Mouse (Mus musculus) adrenal gland, adult 18-20 months (tissue): Measurements from ENCODE around the gene Fkbp5. TPM values are rescaled to one million over a fixed set of nuclear protein-coding genes. Genes with fewer than 3 reads are reported as not detected.

ENCODE experiments used
- DNase-seq, 2 experiments: peaks; one replicate each; pipeline ENCODE4 v3.0.0; 2021 to 2022; ENCODE audit warnings: low spot score in 2 of 2
- total RNA-seq, 2 experiments: library from RNA; stranded (reverse); gene quantifications; 1 replicate in 1 of 2; 2 replicates in 1 of 2; pipeline ENCODE4 v1.2.3; 2021

The Fkbp5 gene
- total RNA-seq, 2 experiments from 2014 or later, result 111 to 112 TPM

DNA sequence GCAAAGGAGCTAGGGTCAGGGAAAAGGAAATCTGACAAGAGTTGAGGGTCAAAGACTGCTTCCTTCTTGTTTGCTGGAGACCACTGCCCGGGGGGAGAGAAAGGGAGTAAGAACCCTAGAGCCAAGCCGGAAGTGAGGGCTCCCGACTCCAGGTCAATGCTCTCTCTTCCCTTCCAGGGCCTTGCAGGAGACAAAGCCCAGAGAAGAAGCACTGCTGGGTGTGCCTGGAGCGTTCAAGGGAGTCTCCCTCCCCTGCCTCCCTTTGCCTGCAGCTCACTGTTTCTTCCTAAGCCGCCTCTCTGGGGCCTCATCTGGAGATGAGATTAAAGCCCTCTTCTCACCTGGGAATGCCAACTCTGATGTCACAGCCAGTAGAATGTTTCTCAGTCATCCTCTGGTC, 10.4 kb downstream of the Fkbp5 start:
- no peak for DNase-seq

DNA sequence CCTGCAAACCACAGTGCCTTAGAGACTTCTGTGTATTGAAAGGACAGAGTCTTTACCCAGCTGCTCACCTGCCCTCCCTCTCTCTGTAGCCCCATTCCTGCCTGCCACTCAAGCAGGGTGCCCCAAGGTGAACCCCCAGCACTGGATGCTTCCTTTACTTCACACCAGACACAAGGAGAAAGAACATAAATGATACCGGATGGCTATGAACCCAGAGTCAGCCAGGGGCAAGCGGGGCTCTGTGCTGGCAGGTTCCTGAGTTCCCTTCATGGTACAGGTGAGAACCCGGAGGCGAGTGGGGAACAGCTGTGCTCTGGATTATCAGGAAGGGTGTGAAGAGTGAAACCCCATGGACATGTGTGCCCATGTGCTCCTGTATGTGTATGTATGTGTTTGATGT, 11.7 kb downstream of the Fkbp5 start:
- DNase-seq, result no peak

DNA sequence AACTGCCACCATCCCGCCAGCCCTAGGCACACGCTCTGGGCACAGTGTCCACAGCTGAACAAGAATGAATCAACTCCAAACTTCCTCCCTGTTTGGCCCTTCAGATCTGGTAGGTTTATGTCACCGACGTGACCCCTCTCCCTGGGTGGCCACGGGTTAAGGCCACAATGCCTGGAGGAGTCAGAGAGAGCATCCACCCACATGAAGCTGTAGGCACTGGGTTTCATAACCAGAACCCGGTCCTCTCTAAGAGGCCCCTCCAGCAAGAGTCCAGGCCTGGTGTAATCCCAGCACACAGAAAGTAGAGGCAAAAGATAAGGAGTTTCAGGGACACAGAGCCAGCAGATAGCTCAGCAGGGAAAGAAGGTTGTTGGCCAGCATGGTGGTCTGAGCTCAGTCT, 13.1 kb downstream of the Fkbp5 start:
- no peak for DNase-seq

DNA sequence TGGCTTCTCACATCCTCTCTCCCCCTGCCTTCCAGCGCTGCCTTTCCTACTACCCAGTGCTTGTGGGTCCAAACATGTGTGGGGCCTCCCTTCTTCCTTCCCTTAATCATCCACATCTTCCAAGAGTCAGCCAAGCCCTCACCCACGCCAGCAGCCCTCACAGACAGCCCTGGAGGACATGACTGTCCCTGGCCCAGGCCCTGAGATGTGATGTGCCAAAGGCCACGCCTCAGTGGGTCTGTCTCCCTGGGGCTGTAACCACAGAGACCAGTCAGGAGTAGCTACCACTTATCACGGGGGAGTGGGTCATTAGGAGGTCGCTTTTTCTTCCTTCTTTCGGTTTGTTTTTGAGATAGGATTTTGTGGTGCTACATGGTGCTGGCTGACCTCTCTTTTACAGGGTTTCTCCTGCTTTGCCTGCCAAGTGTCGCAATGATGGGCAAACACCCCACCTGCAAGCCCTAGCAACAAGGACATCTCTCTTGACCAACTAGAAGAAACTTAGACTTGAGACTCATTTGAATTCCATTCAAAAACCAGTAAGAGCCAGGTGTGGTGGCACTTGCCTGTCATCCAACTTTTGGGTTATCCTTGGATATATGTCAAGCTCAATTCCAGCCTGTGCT, 15.0 kb downstream of the Fkbp5 start:
- no peak for DNase-seq

DNA sequence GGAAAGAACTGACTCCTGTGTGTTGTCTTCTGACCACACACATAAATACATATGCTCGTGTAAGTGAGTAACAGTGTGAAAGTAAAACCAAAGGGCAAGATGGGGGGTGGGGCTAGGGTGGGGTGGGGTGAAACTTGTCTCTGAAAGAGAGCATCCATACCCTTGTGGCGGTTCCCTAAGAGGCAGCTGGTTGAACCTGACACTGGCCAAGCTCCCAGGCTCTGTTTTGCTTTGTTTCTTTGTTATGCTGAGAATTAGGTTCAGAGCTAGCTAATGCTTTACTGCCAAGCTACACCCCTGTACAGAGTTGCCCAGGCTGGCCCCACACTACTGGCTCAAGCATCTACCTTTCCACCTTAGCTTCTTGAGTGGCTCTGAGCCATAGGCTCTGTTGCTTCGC, 16.9 kb downstream of the Fkbp5 start:
- DNase-seq, result no peak

DNA sequence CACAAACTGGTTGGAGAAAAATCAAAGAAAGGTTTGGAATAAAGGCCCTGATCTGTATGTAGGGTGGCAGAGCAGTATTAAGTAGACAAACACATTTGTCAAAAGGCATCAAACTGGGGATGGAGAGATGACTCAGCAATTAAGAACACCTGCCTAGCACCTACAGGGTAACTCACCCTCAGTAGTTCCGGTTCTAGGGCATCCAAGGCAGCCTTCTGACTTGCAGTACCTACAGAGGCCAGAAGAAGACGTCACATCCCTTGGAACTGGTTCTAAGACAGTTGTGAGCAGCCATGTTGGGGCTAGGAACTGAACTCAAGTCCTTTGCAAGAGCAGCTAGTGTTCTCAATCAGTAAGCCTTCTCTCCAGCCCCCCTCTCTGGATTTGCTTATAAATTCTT, 18.1 kb downstream of the Fkbp5 start:
- DNase-seq, result no peak

DNA sequence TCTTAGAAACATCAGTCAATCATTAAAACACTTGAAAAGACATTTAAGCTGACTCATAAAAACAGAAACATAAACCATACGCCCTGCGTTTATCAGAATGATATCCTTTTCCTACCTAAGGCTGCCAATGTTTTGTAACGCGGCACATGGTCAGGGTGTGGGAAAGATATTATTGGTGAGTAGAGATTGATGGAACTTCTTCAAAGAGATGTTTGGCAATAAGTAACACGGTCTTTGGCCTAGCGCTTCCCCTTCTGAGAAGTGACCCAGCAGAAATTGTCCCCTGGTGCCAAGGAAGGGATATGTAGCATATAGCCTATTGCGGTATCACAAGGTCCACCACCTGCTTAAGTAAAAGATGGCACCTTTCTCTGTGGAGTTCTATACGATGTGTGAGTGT, 21.5 kb downstream of the Fkbp5 start:
- DNase-seq, result no peak

DNA sequence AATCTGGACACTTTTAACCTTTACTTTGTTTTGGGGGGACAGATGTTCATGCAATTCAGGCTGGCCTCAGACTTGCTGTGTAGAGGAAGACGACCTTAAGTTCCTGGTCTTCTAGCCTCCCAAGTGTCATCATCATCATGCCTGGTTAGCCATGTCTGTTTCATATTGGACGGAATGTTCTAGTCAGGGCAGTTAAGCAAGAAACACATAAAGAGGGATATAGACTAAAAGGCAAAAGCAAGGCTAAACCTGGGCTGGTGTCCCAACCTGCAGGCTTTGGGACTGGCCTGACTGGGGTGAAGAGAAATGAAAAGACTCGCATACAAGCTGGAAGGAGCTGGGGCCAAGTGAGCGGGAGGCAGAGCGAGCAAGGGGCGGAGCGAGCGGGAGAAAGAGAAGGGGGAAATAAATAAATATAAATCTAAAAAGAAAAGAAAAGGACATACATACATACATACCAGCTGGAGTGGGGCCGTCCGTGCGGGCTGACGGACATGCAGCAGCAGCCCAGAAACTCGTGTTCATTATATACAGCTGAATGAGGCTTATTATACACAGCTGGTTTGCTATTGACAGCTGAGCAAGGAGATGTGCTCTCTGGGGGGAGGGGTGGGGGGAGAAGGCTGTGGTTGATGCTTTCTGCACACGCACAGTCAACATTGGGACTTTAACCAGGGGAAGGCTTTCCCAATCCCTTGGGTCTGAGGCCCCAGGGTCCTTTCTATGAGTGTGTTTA, 26.1 kb downstream of the Fkbp5 start:
- no peak for DNase-seq

DNA sequence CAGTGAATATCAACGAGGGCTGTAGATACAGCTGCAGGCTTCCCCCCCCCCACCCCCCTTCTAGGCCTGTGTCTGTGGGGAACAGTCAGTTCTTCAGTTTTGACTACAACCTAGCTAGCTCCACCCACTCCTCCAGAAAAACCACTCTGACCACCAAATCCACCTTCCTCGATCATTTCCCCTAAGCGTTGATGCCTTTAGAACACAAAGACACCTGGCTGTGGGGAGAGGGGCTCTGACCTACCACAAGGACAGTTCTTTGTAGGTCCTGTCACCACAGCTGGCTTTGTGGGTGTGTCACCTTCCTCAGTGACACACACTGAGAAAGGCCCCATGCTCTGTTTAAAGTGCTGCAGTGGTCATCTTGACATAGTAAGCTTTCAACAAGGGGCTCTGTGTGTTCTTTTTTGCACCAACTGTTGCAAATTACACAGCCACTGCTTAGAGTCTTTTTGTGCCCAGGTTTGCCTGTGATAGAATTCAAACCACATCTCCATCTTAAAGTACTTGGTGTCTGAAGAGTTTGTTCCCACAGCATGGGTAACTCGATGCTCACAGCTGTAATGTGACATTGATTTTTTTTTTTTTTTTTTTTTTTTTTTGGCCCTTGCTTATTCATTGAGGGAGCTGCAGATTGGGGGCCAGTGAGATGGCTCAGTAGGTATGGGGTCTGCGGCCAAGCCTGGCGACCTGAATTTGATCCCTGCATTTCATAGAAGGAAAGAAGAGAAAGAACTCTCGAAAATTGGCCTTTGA, 28.9 kb downstream of the Fkbp5 start:
- no peak for DNase-seq

DNA sequence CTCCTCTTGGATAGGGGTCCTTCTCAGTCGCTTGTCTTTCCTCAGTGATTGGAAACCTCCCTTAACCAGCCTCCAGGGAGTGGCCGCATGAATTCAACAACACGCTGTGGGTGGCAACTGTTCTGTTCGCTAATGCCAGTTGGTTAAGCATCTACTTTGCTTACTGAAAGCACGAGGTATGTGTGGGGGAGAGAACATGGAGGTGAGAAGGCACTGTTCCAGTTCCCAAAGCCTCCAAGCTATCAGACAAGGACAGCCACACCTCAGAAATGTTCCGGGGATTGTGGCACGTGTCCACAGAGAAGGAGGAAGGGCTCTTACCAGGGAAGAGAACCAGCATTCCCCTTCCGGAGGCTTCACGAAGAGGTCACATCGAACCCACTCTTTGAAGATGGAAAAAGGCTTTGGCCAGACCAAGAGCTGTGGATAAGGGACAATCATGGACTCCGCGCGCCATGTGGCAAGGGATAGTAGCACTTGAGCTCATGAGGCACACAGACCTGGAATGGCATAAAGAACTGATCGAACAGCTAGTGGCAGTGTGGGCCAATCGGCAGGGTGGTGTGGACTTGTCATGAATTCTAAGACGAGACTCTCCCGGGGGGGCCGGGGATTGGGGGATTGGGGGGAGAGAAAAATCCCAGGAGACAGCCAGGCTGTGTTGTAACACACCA, 29.6 kb downstream of the Fkbp5 start:
- DNase-seq, result no peak

DNA sequence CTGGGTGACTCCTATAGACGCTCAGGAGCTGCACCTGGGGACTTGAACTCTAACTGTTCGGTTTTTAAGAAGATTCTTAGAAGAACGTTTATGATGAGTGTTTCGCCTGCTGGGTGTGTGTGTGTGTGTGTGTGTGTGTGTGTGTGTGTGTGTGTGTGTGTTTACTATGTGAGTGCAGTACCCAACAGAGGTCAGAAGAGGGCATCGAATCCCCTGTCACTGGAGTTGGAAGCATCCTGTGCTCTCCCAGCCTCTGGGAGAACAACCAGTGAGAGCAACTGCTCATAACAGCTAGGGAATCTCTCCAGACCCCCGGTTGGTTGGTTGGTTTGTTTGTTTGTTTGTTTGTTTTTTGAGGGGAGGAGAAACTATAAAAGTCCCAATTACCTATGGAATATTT, 30.6 kb downstream of the Fkbp5 start:
- DNase-seq, result no peak

DNA sequence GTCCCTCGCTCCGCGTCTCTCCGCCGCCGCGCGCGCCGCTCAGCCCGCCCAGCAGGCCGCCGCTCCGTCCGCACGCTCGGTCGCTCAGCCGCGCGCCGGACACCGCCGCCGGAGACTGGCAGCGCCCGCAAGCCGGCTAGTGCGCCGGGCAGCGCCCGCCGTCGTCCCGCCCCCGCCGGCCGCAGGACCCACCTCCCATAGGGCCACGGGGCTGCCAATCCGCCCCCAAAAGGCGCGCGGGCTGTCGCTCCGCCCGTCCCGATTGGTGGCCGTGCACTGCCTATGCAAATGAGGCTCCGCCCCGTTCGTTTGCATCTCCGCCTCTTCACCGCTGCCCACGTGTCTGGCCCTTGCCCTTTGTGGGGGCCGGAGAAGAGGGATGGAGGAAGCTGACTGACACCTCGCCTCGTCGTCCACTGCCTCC, 31.3 kb downstream of the Fkbp5 start:
- DNase-seq, result peak; percentile 99 to 100

DNA sequence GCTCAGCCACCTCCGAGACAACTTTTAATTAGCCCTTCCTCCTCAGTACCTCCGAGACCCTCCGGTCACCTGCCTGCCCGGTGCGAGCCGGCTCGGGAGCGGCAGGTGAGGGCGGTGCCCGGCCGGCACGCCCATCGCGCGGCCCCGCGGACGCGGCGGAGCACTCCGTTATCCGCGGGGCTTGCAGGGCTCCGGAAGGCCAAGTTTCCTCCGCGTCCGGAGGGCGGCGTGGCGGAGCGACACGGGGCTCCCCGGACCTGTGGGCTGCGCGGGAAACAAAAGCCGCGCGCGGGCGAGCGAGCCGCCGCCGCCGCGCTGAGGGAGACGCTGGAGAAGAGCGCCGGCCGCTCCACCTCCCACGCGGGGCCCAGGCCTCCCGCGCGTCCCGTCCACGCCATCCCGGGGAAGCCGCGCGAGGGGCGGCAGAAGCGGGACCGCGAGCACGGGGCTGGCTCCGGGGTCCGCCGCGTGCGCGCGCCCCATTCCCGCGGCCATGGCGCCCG, 31.8 kb downstream of the Fkbp5 start:
- DNase-seq, result peak; percentile 53 to 62

DNA sequence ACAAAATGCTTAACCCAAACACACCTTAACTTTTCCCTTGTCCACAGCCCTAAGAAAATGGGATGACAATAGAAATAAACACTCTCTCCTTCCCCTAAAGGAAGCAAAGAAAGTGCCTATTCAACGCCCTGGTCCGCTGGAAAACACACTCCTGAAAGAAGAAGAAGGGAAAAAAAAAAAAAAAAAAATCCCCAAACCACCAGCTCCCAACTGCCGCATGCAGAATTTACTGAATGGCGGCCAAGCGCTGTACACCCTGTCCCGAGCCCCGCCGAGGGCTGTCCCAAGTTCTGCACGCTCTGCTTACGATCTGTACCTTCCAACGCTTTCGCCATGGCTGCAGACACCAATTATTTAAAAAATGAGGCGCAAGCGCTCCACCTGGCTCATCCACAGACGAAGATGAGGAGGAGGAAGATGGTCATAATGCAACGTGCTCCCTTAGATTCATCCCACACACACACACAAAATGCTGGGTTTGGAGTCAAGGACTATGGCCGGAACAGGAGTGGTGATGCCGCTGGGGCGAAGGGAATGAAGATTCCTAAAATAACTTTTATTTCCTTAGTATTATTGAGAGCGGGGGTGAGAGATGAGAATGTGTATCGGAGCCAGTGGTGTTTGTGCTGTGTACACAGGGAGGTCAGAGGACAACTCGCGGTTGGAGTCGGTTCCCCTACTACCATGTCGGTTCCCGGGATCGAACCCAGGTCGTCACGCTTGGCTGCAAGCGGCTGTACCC, 32.5 kb downstream of the Fkbp5 start:
- peak; percentile 21 to 42 for DNase-seq

DNA sequence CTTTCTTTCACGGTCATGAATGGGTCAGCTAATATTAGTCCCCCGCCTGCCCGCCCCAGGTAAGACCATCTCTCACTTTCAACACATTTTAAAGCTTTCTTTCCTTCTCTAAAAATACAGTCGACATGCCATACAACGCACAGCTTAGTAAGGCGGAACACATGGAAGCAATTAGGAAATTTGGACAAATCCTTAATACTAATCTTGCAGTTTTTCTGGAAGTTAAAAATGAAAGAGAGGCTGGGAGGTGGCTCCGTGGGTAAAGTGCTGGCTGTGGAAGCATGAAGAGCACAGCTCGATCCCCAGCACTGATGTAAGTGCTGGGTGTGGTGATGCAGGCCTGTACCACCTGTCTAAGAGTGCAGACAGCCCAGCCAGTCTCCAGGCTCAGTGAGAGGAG, 39.9 kb downstream of the Fkbp5 start:
- no peak for DNase-seq

DNA sequence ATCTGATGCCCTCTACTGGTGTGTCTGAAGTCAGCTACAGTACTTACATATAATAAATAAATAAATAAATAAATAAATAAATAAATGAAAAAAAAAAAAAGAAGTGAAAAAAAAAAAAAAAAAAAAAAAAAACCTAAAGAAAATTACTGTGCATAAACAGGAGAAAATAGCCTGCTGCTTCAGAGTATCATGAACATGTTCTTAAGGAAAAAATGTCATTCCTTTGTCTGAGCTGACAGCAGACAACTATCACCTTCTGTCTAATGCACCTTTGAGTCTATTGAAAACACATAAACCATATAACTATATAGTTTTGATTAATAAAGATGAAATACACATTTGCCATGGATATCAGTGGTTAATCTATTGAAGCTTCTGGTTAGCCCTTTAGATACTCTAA, 40.9 kb downstream of the Fkbp5 start:
- DNase-seq, result no peak

DNA sequence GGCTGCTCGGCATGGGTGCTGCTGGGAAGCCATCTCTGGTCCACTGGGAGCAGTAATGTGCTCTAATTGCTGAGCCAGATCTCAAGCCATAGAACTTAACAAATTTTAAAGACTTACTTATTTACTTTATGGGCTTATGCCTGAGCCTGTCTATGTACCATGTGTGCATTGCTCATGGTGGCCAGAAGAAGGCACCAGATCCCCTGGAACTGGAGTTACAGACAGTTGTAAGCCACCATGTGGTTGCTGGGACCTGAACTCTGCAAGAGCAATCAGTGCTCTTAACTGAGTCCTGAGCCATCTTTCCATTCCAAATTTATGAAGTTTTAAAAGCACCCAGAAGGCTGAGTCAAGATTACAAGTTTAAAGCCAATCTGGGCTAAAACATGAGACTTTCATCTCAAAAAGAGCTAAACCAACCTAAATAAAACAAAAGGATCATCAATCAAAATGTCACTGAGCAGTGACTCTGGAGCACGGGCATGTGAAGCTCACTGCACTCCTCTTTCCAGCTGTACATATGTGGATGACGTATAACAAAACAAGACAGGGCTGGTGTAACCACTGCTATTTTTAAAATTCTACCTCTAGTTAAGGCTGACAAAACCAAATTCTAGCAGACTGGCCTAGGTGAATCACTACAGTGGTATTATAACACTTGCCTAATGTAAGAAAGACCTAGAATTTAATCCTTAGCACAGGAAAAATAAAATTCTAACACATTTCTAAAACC, 41.6 kb downstream of the Fkbp5 start:
- DNase-seq, result no peak

DNA sequence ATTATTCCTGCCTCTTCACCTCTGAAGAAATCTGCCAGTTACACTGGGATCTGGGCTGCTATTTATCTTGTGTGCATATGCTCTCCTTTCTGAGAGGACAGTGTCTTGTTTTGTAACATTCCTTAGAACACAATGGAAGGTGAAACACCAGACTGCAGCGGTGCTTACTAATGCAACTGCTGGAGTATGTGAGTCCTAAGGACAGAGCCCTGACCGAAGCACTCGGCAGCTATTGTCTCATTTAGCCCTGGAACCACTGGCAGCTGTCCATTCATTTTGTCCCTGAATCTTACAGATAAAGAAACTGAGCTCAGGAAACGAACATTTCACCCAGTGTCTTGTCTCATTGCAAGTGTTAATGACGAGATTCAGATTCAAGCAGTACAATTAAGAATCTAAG, 44.6 kb downstream of the Fkbp5 start:
- no peak for DNase-seq

DNA sequence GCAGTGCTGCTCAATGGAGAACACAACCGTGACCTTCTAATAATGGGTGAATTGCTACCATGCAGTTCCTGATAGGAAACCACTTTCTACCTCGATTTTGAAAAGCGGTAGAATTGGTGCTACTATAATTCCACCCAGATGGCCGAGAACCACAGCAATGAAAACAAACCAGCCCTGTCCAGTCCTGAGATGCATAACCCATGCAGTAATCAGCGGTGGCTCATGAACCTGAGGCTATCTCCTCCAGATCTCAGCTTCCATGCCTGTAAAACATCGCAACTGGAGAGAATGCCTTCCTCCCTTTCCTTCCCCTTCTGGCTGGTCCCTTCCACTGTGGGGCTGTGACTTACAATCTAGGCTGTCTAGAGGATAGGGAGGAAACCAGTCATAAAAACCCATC, 46.5 kb downstream of the Fkbp5 start:
- DNase-seq, result peak in 1 of 2 experiments; percentile 11

DNA sequence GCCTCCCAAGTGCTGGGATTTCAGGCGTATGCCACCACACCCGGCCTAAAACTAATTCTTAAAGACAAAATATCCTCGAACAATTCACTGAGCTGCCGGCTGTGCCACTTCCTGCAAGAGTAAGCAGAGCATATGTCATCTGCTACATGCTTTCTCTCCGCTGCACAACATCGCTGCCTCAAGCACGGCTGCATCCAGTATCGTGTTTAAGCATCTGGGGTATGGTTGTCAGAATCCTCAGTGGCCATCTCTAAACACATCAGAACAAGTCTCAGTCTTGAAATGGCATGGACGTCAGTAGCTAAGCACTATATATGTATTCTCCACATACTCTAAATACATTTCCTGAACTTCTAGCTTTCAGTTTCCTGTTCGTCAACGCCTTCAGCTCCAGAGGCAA, 49.6 kb downstream of the Fkbp5 start:
- peak in 1 of 2 experiments; percentile 20 for DNase-seq
